Mouse (Mus musculus): ENCODE data around the gene Maco1.

DNA sequence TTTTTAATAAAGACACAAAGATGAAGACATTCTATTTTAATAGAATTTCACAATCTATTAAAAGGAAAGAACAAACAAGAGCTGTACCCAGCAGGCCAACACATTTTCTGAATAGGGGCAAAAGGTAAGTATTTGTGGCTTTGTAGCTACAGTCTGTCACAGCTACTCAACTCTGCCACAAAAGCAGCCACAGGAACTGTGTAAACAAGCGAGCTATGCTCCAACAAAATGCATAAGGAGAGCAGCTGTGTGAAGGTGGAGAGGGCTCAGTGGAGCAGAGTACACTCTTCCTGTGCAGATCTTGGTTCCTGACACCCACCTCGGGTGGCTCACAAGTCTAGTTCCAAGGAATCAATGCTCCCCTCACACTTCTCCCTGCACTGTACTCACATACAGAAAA is 29.6 kb downstream of the Maco1 start:
- TF ChIP-seq CTCF (IDR thresholded peaks at IDR 0.05; ENCODE audit: extremely low read depth, insufficient read depth, low read length) (no peak), POLR2A (IDR thresholded peaks at IDR 0.05; ENCODE audit: extremely low read depth, insufficient read depth, low read length) (no peak)
